Mouse (Mus musculus): Measurements from ENCODE around the gene Trim32.

Trim32 gene

GRCm38 (mm10) chr4:65604504-65605150 is at the start of gene Trim32:
TSS of gene Trim32 (plus strand) at chr4:65604986.
- peak; percentile 98 for DNase-seq (ENCODE audit: low spot score in 2 of 2)

- DNase-seq (ENCODE audit: low spot score in 2 of 2) = no peak
Observed at GRCm38 (mm10) chr4:65565493-65565892, 39.3 kb upstream of the Trim32 start.

GRCm38 (mm10) chr4:65580254-65580653 is 24.5 kb upstream of the Trim32 start:
- no peak for DNase-seq (ENCODE audit: low spot score in 2 of 2)

- no peak for DNase-seq (ENCODE audit: low spot score in 2 of 2)
Observed at GRCm38 (mm10) chr4:65586947-65587346, 17.8 kb upstream of the Trim32 start.

- peak in 1 of 2 experiments; percentile 23 for DNase-seq (ENCODE audit: low spot score in 2 of 2)
Observed at GRCm38 (mm10) chr4:65589780-65590179, 15.0 kb upstream of the Trim32 start.

GRCm38 (mm10) chr4:65594601-65595369 is 10.0 kb upstream of the Trim32 start:
- DNase-seq (ENCODE audit: low spot score in 2 of 2) = no peak

GRCm38 (mm10) chr4:65605151-65605702 is 441 bp downstream of the Trim32 start:
- DNase-seq (ENCODE audit: low spot score in 2 of 2) = peak in 1 of 2 experiments; percentile 21

- DNase-seq (ENCODE audit: low spot score in 2 of 2) = no peak
Observed at GRCm38 (mm10) chr4:65607184-65607631, 2.4 kb downstream of the Trim32 start.

GRCm38 (mm10) chr4:65608112-65608511 is 3.3 kb downstream of the Trim32 start:
- DNase-seq (ENCODE audit: low spot score in 2 of 2) = no peak

- no peak for DNase-seq (ENCODE audit: low spot score in 2 of 2)
Observed at GRCm38 (mm10) chr4:65610329-65610728, 5.5 kb downstream of the Trim32 start.

GRCm38 (mm10) chr4:65610896-65611295 is 6.1 kb downstream of the Trim32 start:
- DNase-seq (ENCODE audit: low spot score in 2 of 2) = no peak

- DNase-seq (ENCODE audit: low spot score in 2 of 2) = no peak
Observed at GRCm38 (mm10) chr4:65613135-65613534, 8.3 kb downstream of the Trim32 start.

- no peak for DNase-seq (ENCODE audit: low spot score in 2 of 2)
Observed at GRCm38 (mm10) chr4:65620125-65620524, 15.3 kb downstream of the Trim32 start.

- DNase-seq (ENCODE audit: low spot score in 2 of 2) = no peak
Observed at GRCm38 (mm10) chr4:65638231-65638630, 33.4 kb downstream of the Trim32 start.

GRCm38 (mm10) chr4:65642611-65643010 is 37.8 kb downstream of the Trim32 start:
- DNase-seq (ENCODE audit: low spot score in 2 of 2) = no peak

- DNase-seq (ENCODE audit: low spot score in 2 of 2) = peak; percentile 6 to 41
Observed at GRCm38 (mm10) chr4:65654723-65655122, 49.9 kb downstream of the Trim32 start.

- DNase-seq (ENCODE audit: low spot score in 2 of 2) = no peak
Observed at GRCm38 (mm10) chr4:65663176-65663575, 58.4 kb downstream of the Trim32 start.
